Mouse (Mus musculus) kidney, postnatal 0 days (tissue): ENCODE results near the gene Zcchc24. TPM values are rescaled to one million over a fixed set of nuclear protein-coding genes. Genes with fewer than 3 reads are reported as not detected.

ENCODE experiments used
- ATAC-seq: fragments of 200-750 bp; cut with Nextera tagmentation; replicated peaks from 2 replicates; pipeline ENCODE4 v1.8.0; 2017; ENCODE audit warnings: low read depth, moderate number of reproducible peaks, moderate TSS enrichment, moderate library complexity; ENCODE audit not compliant: low FRiP score
- DNase-seq: peaks from one replicate; pipeline ENCODE4 v3.0.0-alpha.2; 2016; ENCODE audit warnings: low spot score
- H3K27ac ChIP-seq: fragments of 300-500 bp; sonication (generic); 2 replicates; pipeline ENCODE4 v1.5.1; 2014; ENCODE audit warnings: mild to moderate bottlenecking
- H3K27me3 ChIP-seq: fragments of 300-500 bp; sonication (generic); 2 replicates; pipeline ENCODE4 v1.6.1; 2014; ENCODE audit warnings: low read length, mixed read lengths; ENCODE audit not compliant: insufficient read depth
- H3K36me3 ChIP-seq: fragments of 300-500 bp; sonication (generic); 2 replicates; pipeline ENCODE4 v1.6.1; 2014; ENCODE audit warnings: low read length, mixed read lengths; ENCODE audit not compliant: insufficient read depth
- H3K4me1 ChIP-seq: fragments of 300-500 bp; sonication (generic); replicated peaks from 2 replicates; pipeline ENCODE4 v1.6.1; 2014; ENCODE audit warnings: antibody characterized with exemption, low read length, mixed read lengths; ENCODE audit not compliant: insufficient read depth
- H3K4me2 ChIP-seq: fragments of 300-500 bp; sonication (generic); 2 replicates; pipeline ENCODE4 v1.6.1; 2014; ENCODE audit warnings: mild to moderate bottlenecking, low read length, moderate library complexity, mixed read lengths
- H3K4me3 ChIP-seq: fragments of 300-500 bp; sonication (generic); replicated peaks from 2 replicates; pipeline ENCODE4 v1.5.1; 2014; ENCODE audit warnings: low read depth, low read length
- H3K9ac ChIP-seq: fragments of 300-500 bp; sonication (generic); 2 replicates; pipeline ENCODE4 v1.6.1; 2014; ENCODE audit warnings: low read depth, low read length
- H3K9me3 ChIP-seq: fragments of 300-500 bp; sonication (generic); replicated peaks from 2 replicates; pipeline ENCODE4 v1.6.1; 2016; ENCODE audit warnings: low read length, inconsistent platforms, mixed read lengths
- CTCF ChIP-seq: IDR thresholded peaks from 2 replicates; pipeline ENCODE4 v1.5.1; 2016; ENCODE audit warnings: antibody characterized with exemption, low read depth, mild to moderate bottlenecking, moderate library complexity
- WGBS: fragments of 180-500 bp; shearing (Covaris S2); extraction: QIAGEN DNeasy Blood & Tissue Kit; methylation state at CpG from one replicate; pipeline ENCODE4 v1.1.7; 2014; 5-methylcytosine and 5-hydroxymethylcytosine counted together
- polyA plus RNA-seq: library from polyadenylated mRNA; unstranded; fragments of >200 nt; fragmentation: Nextera tagmentation; extraction: Ambion mirVana; gene quantifications from 2 replicates; pipeline ENCODE4 v1.2.1, GENCODE M21; 2015

The Zcchc24 gene
- polyA plus RNA-seq, 1 experiment from 2014 or later = 15.9 TPM

DNA sequence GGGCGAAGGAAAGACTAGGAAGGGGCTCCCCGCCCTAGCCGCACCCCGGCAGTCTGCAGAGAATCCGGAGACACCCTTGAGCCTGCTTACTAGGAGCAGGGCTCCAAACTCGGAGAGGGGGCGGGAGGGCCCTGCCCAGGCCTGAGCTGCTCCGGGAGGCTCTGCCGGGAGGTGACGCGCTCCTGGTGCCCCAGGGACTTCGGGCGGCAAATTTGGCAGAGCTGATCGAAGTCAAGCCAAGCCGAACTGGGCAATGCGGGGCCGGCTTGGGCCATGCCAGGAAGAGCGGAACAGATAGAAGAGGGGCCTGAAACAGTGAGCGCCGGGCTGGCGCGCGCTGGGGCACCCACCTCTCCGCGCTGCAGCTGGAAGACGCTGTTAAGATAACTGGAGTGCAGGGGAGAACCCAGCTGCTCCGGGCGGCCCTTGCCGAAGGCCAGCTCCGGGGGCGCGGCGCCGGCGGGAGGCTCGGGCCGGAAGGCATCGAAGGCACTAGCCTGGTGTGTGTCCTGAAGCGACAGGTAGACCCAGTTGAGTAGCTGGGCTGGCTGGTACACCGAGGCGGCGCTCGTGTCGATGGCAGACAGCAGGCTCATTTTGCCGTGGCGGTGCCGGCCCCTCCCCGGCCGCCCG lies 462 bp downstream of the Zcchc24 start:
- no peaks in the 10 kb centered on the region for H3K9me3 ChIP-seq
- ATAC-seq (peak; percentile 37), DNase-seq (peak; percentile 54)
- H3K27ac ChIP-seq = peak overlapping the region; percentile 90
- H3K27me3 ChIP-seq = no peaks in the 10 kb centered on the region
- no peaks in the 10 kb centered on the region for H3K36me3 ChIP-seq
- peaks cover 21% of the 10 kb centered on the region for H3K4me1 ChIP-seq
- H3K9ac ChIP-seq = peak overlapping the region; percentile 79
- peak overlapping the region; percentile 83 for H3K4me3 ChIP-seq
- H3K4me2 ChIP-seq = peak overlapping the region; percentile 90
- TF ChIP-seq CTCF = no peak
- under 1% methylated on average over 47 of the region's 50 CpGs for WGBS

DNA sequence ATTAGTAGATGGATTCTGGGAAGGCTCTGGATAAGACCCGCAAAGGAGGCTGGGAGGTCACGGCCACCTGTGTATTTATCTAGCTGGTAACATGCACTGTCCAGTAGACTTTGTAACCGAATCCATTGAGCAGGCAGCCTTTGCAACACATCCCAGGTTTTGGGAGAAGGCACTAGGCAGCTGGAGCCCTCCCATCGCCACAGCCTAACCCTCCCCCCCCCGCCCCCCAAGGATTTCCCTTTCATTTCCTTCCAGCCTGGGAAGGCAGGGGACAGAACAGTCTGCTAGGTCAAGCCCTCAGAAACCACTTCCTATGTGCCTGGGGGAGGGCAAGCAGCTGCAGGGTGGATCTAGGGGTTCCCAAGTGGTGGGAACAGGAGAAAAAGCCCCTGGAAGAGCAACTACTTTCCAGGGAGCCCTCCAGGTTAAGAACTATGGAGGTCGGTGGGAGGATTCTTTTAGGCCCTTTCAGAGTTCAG lies 1.1 kb downstream of the Zcchc24 start:
- no peaks in the 10 kb centered on the region for H3K9me3 ChIP-seq

DNA sequence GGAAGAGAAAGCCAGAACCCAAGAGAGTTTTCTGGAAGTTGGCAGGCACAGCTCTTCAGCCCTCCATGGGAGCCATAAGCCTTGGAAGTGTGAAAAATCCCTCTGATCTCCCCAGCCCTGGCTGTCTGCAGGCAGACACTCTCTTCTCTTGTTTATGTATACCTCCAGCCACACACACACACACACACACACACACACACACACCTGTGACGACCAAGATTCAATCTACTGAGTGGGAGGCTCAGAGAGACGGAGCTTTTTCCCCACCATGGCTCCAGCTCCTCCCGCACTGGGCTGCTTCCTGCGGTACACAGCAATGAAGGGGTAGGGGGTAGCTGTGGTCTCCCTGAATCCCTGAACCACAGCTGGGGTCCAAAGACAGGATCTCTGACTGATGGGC lies 2.4 kb downstream of the Zcchc24 start:
- Histone ChIP-seq H3K4me2 (peak overlapping the region; percentile 90), H3K27me3 (no peaks in the 10 kb centered on the region), H3K4me1 (peaks cover 21% of the 10 kb centered on the region), H3K9ac (peak overlapping the region; percentile 27; the same call in 1 of the 2 replicates), H3K4me3 (peak overlapping the region; percentile 83), H3K27ac (no peak overlapping the region), H3K9me3 (no peaks in the 10 kb centered on the region), H3K36me3 (no peaks in the 10 kb centered on the region)
- DNase-seq = no peak
- WGBS = 29% methylated on average over 4 of the region's 4 CpGs
- TF ChIP-seq CTCF = no peak
- no peak for ATAC-seq

More for the DNA sequence above, 1.1 kb downstream of the Zcchc24 start:
- Histone ChIP-seq H3K4me3 (peak overlapping the region; percentile 83), H3K9ac (peak overlapping the region; percentile 79), H3K36me3 (no peaks in the 10 kb centered on the region), H3K4me1 (peaks cover 21% of the 10 kb centered on the region), H3K27me3 (no peaks in the 10 kb centered on the region), H3K27ac (peak overlapping the region; percentile 90), H3K4me2 (peak overlapping the region; percentile 90)
- ATAC-seq = 0 out of 2 replicates have a peak, but pooled peaks have one; percentile 6
- no peak for TF ChIP-seq CTCF
- peak; percentile 70 for DNase-seq
- 16% methylated on average over 6 of the region's 6 CpGs for WGBS

DNA sequence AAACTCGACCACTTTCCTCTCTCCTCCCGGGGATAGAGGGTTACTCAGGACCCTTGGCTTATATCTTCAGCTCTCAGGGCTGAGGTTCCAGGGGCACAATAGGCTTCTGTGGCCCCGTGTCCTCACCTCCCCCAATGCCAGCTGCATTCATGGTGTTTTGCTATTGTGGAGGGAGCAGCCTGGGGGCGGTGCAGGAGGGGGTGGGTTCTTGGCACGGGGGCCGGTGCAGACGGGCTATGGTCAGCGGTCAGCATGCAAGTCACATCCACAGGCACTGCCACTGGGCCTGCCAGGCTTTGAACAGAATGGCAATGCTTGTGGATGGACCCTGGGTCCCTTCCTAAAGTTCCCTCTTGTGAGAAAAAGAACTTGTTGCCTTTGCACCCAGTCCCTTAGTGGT lies 2.9 kb downstream of the Zcchc24 start:
- Histone ChIP-seq H3K9me3 (no peaks in the 10 kb centered on the region), H3K9ac (0 out of 2 replicates have a peak overlapping the region, but pooled peaks have one; percentile 27), H3K27me3 (no peaks in the 10 kb centered on the region), H3K4me2 (peak overlapping the region; percentile 90), H3K27ac (no peak overlapping the region), H3K36me3 (no peaks in the 10 kb centered on the region), H3K4me3 (no peak overlapping the region), H3K4me1 (peaks cover 21% of the 10 kb centered on the region)
- no peak for TF ChIP-seq CTCF
- ATAC-seq (no peak), DNase-seq (no peak)
- 20% methylated on average over 8 of the region's 8 CpGs for WGBS

DNA sequence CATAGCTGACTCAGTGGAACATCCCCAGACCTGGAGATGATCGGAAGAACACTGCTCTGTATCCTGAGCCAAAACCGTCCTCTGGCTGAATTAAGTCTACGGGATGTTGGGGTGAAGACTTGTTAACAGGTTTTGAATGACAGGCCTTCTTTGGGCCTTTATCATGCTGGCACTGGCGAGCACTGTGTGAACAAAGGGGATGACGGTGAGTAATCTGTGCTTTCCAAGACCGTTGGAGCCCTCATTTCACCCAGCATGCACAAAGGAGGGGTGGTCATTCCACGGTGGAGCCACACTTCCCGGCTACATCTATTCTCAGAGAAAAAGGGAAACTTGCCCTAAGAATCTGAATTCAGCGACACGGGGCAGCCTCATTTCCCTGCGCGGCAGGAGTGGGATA lies 3.7 kb downstream of the Zcchc24 start:
- TF ChIP-seq CTCF = no peak
- Histone ChIP-seq H3K4me2 (no peak overlapping the region), H3K9ac (no peak overlapping the region), H3K4me3 (no peak overlapping the region), H3K27me3 (no peaks in the 10 kb centered on the region), H3K4me1 (peaks cover 25% of the 10 kb centered on the region), H3K36me3 (no peaks in the 10 kb centered on the region), H3K9me3 (no peaks in the 10 kb centered on the region), H3K27ac (no peak overlapping the region)
- DNase-seq (no peak), ATAC-seq (no peak)
- WGBS = 74% methylated on average over 12 of the region's 12 CpGs

DNA sequence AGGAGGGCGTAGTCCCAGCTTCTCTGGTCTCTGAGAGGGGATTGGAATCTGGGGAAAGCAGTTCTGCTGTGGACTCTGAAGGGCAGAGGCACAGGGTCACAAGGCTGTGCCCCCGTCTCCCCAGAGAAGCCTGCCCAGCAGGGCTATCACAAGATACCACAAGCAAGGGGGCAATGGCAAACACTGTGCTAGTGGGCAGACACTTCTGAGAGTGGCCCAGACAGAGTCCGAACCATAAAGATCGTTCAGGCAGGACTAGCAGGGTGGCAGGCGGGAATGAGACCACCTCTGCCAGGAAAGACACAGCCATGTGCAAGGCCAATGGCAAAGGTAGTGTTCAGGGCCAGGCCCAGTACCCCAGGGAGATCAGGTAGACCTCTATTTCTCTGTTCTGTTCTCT lies 7.7 kb downstream of the Zcchc24 start:
- Histone ChIP-seq H3K4me3 (no peak overlapping the region), H3K9me3 (no peaks in the 10 kb centered on the region), H3K27me3 (no peaks in the 10 kb centered on the region), H3K36me3 (no peaks in the 10 kb centered on the region), H3K9ac (no peak overlapping the region), H3K27ac (no peak overlapping the region), H3K4me1 (peaks cover 23% of the 10 kb centered on the region), H3K4me2 (no peak overlapping the region)
- no peak for ATAC-seq
- no peak for TF ChIP-seq CTCF
- no peak for DNase-seq
- WGBS = 90% methylated on average over 5 of the region's 5 CpGs
